Mouse (Mus musculus) CD8-positive naive resting alpha-beta T cell, adult 2 months (primary cell): ENCODE results near the gene Calhm6.

Experiments used
- DNase-seq, 2 experiments: peaks; one replicate each; pipeline ENCODE4 v3.0.0; 2022; ENCODE audit warnings: low read depth in 2 of 2, low spot score in 2 of 2

Calhm6 gene

GRCm38 (mm10) chr10:34127392-34128378, at the start of gene Calhm6:
Calhm6 (minus strand) TSS chr10:34127984.
- DNase-seq = peak; percentile 40 to 53

- no peak for DNase-seq
Measured at GRCm38 (mm10) chr10:34175870-34176606, 48.3 kb upstream of the Calhm6 start.

GRCm38 (mm10) chr10:34172663-34173282, 45.0 kb upstream of the Calhm6 start:
- DNase-seq = peak in 1 of 2 experiments; percentile 7

GRCm38 (mm10) chr10:34171660-34172059, 43.9 kb upstream of the Calhm6 start:
- no peak for DNase-seq

- peak; percentile 61 to 71 for DNase-seq
Measured at GRCm38 (mm10) chr10:34171191-34171590, 43.4 kb upstream of the Calhm6 start.

DNA sequence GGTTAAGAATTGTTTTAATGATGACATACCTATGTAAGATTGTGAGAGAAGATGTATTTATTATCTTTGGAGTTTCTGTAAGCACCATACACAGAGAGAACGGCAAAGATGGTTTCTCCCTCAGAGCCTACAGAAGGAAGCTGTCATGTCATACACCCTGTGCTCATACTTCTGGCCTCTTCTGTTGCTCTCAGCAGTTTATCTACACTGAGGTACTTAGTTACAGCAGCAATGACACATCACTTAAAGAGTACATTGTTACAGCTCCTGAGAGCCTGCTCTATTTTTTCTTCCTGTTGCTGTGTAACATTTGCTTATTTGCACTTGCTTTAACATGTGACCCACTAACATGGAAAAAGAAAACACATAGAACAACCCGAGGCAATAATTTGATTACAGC, 39.2 kb upstream of the Calhm6 start:
- DNase-seq = no peak

- DNase-seq = no peak
Measured at GRCm38 (mm10) chr10:34155796-34156554, 28.2 kb upstream of the Calhm6 start.

- DNase-seq = no peak
Measured at GRCm38 (mm10) chr10:34151827-34152226, 24.0 kb upstream of the Calhm6 start.

- no peak for DNase-seq
Measured at GRCm38 (mm10) chr10:34150454-34150853, 22.7 kb upstream of the Calhm6 start.

- no peak for DNase-seq
Measured at GRCm38 (mm10) chr10:34149772-34150171, 22.0 kb upstream of the Calhm6 start.

- no peak for DNase-seq
Measured at GRCm38 (mm10) chr10:34141693-34142092, 13.9 kb upstream of the Calhm6 start.

DNA sequence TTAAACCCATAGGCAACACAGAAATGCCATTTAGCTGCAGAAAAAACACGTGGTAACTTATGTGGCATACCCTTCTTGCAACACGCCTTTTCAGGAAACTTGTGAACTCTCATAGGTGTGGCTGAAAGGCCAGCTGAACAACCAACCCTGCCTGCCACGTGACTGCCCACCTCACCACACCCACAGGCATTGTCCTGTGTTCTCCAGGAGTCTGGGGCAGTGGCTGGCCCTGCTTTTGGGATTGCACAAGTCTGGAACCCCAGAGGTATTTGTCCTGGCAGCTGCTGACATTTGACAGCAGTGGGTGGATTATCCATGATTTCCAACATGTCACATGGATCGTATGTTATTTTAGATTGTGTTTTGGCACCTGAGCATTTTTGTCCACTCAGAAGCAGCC, 12.0 kb upstream of the Calhm6 start:
- no peak for DNase-seq

DNA sequence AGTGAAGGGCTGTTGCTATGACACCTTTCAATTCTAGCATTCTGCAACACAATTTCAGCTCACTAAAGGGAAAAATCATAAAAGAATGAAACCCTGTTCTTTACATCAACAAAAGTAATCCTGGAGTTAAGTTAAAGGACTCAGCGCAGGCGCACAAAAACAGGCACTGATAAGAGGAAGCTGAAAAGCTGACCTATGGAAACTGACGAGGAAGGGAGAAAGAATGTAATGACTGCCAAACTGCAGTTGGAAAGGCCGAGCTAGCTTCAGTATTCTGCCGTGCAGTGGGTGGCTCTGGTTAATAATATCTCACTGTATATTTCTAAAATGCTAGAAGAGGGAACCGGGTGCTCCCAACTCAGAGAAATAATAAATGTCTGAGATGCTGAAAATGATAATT, 10.2 kb upstream of the Calhm6 start:
- no peak for DNase-seq

GRCm38 (mm10) chr10:34136432-34136831, 8.6 kb upstream of the Calhm6 start:
- DNase-seq = no peak

GRCm38 (mm10) chr10:34131356-34131755, 3.6 kb upstream of the Calhm6 start:
- DNase-seq = no peak

DNA sequence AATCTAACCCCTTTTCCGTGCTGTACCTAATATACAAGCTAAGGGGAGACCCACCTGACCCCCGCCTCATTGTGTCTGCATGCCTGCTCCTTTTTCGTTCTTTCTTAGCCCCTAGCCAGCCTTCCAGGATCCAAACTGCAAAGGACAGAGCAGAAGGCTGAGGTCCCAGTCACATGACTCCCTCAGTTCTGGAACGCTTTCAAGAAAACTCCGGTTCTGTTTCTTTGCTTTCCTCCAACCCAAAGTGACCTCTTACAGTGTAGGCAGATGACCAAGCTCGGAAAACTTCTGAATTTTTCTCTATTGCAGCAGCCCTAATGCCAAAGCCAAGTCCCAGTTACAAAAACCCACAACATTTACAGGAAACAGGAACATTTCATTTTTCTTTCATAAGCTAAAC, 607 bp upstream of the Calhm6 start:
- no peak for DNase-seq

DNA sequence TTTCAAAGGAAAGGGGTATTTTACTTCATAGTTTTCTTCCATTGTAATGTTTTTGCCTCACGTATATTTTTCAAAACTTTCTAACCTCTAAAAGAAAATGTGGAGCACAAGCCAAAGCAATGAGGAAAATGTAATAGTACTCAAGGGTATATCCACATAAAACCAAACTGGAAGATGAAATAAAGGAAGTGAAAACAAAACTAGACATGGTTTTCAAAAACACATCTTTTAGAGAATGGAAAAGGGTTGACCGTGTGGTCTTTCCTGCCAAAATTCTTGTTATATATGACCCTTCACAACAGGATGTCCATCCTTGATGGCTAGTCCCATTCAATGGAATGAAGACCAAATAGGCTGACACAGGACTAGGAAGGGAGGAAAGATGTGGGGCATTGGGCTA, 9.4 kb downstream of the Calhm6 start:
- no peak for DNase-seq

DNA sequence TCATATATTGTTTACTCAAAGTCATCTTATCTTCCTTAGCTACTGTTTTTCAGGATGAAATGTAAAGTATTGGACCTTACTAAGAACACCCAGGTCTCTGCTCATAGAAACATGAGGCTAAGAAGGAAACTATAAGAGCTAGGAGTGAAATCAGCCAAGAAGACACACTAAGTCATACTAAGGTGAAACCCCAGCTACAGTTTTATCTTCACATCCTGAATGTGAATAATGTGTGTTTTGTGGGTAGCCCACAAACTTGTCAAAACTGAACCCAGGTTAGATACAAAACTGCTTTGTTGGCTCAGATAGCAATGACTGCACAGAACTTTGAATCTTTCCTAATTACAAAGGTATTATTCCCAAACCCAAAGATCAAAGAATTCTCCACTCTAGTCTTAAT, 10.0 kb downstream of the Calhm6 start:
- no peak for DNase-seq

- no peak for DNase-seq
Measured at GRCm38 (mm10) chr10:34117131-34117530, 10.7 kb downstream of the Calhm6 start.

DNA sequence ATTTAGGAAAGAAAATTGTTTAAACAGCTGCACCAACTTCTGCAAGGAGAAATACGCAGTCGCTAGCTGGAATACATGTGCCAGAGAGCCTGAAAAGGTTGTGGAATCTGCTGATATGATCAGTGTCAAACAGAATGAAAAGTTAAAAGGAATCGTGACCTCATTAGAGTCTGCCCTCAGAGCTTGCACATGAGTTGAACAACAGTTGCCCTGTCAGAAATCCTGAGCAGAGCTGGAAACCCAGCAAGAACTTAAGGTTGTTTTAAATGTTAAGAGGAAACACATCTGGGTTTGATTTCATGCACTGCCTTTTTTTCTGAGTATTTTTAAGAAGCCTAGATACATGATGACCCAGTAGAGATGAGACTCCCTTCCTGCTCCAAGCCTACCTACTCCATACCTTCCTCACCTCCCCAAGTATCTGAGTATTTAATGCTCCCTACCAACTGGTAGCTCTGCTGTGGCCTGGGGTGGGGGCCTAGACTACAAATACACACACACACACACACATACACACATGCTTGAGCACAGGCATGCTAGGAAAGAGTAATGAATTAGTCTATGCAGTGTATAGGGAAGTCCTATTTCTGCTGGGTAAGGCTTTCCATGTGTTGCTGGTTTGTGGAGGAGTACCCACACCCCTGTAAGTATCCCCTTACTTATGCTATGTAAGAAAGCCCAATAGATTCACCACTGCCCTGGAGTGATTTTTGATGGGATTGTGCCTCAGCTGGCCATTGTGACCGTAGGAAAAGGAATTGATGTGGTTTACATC, 15.6 kb downstream of the Calhm6 start:
- DNase-seq = no peak
